Mouse (Mus musculus) adrenal gland, postnatal 10 days (tissue): ENCODE results near the gene Gm20696. TPM values are rescaled to one million over a fixed set of nuclear protein-coding genes. Genes with fewer than 3 reads are reported as not detected.

ENCODE experiments used
- DNase-seq: peaks from one replicate; pipeline ENCODE4 v3.0.0; 2021; ENCODE audit warnings: mixed read lengths
- total RNA-seq, 2 experiments: library from RNA; stranded (reverse); gene quantifications; 2 replicates each; pipeline ENCODE4 v1.2.3; 2021

Gm20696 gene
- total RNA-seq, 2 experiments from 2014 or later: 2.4 to 6.6 TPM

GRCm38 (mm10) chr6:99260941-99261736 lies 405.5 kb downstream of the Gm20696 start:
- DNase-seq: no peak

DNA sequence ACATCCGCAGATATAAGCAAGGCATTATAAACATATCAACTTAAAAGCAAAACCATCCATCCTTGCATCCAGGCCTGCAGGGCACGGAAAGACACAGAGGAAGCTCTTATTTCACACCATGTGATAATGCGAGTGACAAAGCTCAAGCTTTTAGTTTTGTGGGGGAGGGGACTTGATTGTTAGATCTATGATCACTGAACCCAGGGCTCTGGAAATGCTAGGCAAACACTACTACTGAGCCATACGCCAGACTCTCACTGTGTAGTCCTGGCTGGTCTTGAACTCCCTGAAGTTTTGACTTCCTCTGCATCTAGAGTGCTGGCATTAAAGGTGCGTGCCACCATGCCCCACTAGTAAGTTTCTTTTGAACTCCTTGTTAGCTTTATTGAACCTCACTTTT lies 408.3 kb downstream of the Gm20696 start:
- DNase-seq: no peak

DNA sequence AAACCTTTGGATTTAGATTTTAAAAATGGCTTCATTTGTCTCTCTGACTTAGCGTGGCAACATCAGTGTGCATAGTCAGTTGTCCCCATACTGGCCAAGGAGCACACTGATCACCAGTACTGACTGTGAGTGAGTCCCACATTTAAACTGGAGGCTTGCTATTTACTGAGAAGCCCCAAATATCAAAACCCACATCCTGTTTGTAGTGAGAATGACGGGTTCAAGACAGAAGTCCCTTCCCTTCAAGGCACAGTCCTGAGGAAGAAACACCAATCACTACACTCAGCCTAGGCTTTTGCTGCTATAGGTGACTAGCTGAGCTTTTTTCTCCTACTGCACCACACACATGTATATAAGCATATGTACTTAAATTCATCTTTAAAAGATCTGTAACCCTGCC lies 408.9 kb downstream of the Gm20696 start:
- DNase-seq: no peak

DNA sequence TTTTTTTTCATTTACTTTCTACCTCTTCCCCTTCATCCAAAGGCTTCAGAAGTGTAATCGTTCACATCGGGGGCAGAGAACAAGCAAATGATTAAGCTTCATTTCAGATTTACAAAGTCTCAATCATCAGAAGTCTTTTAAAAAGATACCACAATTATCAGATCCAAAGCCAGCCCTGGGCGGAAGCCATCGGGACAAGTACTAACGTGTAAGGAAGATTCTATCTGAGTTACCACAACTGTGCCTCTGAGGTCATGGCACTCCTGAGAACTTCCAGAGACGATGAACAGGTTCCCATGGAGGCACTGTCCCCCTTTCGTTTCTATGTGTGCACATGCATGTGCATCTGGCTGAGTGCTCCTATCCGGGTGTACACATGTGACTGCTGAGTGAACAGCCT lies 413.3 kb downstream of the Gm20696 start:
- no peak for DNase-seq

GRCm38 (mm10) chr6:99252816-99253215 lies 413.8 kb downstream of the Gm20696 start:
- DNase-seq: no peak

GRCm38 (mm10) chr6:99251924-99252323 lies 414.7 kb downstream of the Gm20696 start:
- no peak for DNase-seq

DNA sequence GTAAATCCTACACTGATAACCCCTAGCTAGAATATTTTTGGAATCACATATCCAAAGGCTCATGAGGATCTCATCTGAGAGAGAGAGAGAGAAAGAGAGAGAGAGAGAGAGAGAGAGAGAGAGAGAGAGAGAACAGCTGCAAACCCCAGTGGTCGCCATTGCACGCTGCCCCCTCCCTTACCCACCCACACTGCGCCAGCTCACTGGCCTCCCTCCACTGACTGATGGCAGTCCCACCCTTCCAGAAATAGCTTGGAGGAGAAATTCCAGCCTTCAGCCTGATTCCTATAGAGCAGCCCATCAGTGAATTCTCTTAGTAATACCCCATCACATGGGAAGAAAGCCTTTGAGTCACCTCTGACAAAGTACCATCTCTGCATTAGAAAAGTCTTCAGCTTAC lies 415.4 kb downstream of the Gm20696 start:
- no peak for DNase-seq

GRCm38 (mm10) chr6:99249496-99250030 lies 417.0 kb downstream of the Gm20696 start:
- no peak for DNase-seq

- no peak for DNase-seq
Observed at GRCm38 (mm10) chr6:99248396-99248795, 418.2 kb downstream of the Gm20696 start.

DNA sequence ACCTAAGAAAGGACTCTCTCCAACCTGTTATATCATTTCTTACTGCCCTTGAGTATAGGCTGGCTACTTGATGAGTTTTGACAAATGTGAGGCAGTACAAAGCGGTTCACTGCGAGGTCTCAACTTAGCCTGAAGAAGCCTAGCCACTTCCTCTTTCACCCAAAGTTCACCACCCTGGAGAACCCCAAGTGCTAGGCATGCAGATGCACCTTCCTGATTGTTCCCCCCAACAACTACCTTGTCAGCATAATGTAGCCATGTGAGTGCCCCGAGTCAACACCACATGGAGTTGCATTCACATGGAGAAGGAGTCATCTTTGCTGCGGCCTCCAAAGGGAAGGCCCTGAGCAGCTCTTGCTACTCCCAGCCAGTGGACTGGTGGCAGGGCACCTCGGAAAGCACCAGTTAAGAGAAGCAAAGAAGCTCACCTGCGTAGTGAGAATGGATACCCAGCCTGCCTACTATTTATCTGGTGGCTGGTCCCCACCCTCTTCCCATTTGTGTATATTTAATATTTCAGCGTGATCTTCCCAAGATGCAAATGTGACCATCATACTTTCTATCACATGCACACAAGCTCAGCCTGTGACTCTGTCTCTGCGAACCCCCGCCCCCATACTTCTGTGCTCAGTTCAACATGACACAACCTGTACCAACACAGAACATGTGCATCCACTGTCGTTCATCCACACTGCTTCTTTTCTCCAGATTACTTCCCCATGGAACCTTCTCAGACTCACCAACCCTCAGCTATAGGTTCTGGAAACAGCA lies 424.8 kb downstream of the Gm20696 start:
- no peak for DNase-seq

- DNase-seq: no peak
Observed at GRCm38 (mm10) chr6:99240764-99241163, 425.8 kb downstream of the Gm20696 start.

- no peak for DNase-seq
Observed at GRCm38 (mm10) chr6:99235588-99235987, 431.0 kb downstream of the Gm20696 start.

DNA sequence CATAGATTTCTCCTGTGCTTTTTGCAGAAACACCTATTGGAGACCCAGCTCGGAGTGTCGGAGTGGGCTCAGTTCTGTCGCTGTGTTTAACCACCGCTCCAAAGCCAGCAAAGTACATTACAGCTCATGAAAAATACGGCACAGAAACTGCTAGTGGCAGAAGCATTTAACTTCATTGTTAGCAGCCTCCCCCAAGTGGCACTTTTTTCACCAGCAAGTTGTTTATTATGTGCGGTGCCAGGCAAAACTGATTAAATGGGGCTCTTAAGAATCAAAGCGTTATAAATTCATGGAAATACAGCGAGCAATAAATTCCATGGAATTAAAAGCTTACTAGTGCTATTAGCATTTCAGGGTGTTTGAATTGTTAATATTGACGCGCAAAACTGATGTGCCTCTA lies 433.2 kb downstream of the Gm20696 start:
- no peak for DNase-seq

- DNase-seq: no peak
Observed at GRCm38 (mm10) chr6:99228336-99228870, 438.2 kb downstream of the Gm20696 start.

DNA sequence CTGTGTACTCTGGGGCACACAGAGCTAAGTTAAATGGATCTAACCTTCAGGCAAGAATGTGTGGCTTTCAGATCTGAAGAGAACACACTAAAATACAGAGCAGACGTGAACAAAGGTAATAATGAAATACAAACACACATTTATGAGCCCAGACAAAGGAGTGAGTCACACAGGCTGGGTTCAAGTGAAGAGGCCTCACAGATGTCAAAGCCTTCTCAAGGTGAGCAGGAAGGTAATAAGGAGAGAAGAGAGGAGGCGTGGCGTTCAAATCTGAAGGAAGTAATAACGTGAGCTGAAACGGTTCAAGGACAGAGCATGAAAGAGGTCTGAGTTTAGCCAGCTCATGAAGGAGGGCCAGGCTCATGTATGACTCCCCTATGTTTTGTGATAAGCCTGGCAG lies 445.4 kb downstream of the Gm20696 start:
- DNase-seq: no peak

DNA sequence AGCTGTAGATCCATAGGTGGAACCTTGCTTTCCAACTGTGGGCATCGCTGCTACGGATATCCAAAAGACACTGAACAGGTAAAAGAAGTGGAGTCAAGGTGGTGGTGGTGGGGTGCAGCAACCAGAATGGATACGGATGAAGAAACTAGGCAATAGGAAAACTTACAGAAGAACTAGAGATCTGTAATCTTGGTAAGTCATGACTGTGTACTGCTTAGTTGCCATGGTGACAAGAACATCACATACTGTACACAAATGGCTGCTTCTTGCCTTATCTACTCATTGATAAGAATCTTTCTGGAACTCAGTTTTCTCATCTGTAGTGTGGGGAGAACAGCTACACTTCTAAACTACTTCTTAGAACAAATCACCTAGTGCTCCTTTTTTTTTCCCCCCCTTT lies 446.1 kb downstream of the Gm20696 start:
- DNase-seq: no peak

DNA sequence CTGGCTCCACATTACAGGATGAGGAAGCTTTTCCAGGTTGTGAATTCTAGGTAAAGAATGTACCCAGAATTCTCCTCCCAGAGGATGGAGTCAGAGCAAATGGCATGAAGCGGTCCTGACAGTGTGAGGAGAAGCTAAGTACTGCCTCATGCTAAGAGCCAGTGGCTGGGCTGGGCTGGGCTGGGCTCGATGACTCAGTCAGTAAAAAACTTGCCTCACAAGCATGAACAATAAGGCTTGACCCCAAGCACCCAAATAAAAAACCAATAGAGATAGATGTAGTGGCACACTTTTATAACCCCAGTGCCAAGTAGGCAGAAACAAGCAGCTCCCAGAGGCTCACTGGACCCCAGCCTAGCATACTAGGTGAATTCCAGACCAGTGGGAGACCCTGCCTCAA lies 448.8 kb downstream of the Gm20696 start:
- no peak for DNase-seq

DNA sequence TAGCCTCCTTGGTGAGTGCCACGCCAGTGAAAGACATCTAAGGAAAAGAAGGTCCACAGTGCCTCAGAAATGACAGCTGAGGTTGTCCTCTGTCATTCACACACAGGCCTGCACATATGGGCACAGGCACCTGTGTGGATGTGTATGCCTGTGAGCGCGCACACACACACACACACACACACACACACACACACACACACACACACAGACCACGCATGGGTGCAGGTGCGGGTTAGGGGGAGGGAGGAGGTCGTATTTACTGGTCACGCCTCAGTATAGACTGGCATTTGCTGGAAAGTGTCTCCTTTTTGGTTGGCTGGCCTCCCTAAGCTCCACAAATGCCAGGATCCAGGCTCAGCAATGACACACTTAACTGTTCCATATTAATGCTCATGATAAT lies 449.4 kb downstream of the Gm20696 start:
- no peak for DNase-seq

- no peak for DNase-seq
Observed at GRCm38 (mm10) chr6:99212461-99212860, 454.1 kb downstream of the Gm20696 start.

- DNase-seq: no peak
Observed at GRCm38 (mm10) chr6:99211663-99212333, 454.8 kb downstream of the Gm20696 start.

DNA sequence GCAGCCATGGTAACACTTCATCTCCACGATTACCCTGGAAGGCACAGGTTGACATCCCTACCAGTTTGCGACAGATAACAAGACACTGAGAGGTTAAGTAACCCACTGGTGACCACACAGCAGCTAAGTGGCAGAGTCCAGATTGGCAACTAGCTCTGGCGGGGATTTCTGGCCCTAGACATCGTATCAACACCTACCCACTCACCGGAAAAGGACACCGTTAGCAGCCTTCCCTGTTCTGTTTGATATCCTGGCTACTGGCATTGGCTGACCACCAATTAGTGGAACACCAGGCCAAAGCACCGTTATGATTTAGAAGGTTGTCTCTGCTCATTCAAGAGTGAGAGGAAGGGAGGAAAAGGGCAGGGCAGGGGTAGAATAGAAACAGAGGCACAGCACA lies 456.4 kb downstream of the Gm20696 start:
- no peak for DNase-seq
